Mouse (Mus musculus) E14TG2a.4 (cell line): ENCODE results near the gene Lzts3.

Source experiments
- CTCF ChIP-seq: conservative IDR thresholded peaks from 2 replicates; pipeline ENCODE4 v1.5.1; 2014; ENCODE audit warnings: low read length
- POU5F1 ChIP-seq: IDR thresholded peaks from 2 replicates; pipeline ENCODE4 v1.6.1; 2014; ENCODE audit warnings: low read length, borderline replicate concordance

DNA sequence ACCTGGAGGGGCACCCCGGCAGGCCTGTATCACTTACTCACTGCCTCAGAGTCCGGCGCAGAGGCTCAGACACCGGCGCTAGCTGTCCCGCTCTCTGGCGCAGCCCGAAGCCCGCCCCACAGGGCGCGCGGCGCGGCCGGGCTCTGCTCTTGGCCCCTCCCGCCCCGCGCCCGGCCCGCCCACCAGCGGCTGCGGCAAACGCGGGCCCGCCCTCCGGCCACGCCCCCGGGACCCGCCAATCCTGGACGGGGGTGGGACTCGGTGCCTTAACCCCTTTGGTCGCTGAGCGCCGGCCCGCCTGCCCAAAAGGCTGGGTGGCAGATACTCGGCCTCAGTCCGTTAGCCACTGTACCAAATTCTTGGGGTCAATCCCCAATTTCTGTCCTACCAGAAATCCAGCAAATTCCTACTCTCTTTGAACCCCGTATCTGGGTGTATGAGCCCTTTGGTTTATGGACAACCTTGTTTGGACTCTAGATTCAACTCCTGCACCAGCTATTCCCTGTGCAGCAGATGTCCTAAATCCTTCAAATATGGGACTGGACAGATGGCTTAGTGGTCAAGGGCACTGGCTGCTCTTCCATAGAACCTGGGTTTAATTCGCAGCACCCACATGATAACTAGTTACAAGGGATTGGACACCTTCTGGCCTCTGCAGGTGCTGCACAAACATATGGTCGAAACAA lies at the start of gene Lzts3:
- TF ChIP-seq CTCF, result no peak
- TF ChIP-seq POU5F1, result no peak
